Mouse (Mus musculus): Measurements from ENCODE around the gene Zfp827.

- TF ChIP-seq EP300 (optimal IDR thresholded peaks at IDR 0.05) (no peak), CTCF (IDR thresholded peaks at IDR 0.05; ENCODE audit: low read depth) (no peak)
Measured at GRCm38 (mm10) chr8:79084359-79084820, 56.2 kb downstream of the Zfp827 start.
